Mouse (Mus musculus) hindbrain, embryonic 11.5 days (tissue): ENCODE data around the gene Sptssb. TPM values are rescaled to one million over a fixed set of nuclear protein-coding genes. Genes with fewer than 3 reads are reported as not detected.

ENCODE experiments used
- ATAC-seq: fragments of 200-750 bp; cut with Nextera tagmentation; 2 replicates; pipeline ENCODE4 v1.8.0; 2017; ENCODE audit warnings: mild to moderate bottlenecking, moderate TSS enrichment, moderate library complexity; ENCODE audit not compliant: low FRiP score
- DNase-seq: peaks from one replicate; pipeline ENCODE4 v3.0.0-alpha.2; 2015; ENCODE audit warnings: low spot score
- H3K27ac ChIP-seq: fragments of 300-500 bp; sonication (generic); 2 replicates; pipeline ENCODE4 v1.5.1; 2014; ENCODE audit warnings: mild to moderate bottlenecking, low read depth, low read length
- H3K27me3 ChIP-seq: fragments of 300-500 bp; sonication (generic); 2 replicates; pipeline ENCODE4 v1.6.1; 2014; ENCODE audit warnings: mild to moderate bottlenecking, low read length, moderate library complexity, mixed read lengths; ENCODE audit not compliant: control insufficient read depth, insufficient read depth
- H3K36me3 ChIP-seq: fragments of 300-500 bp; sonication (generic); 2 replicates; pipeline ENCODE4 v1.6.1; 2014; ENCODE audit warnings: mild to moderate bottlenecking, low read length, moderate library complexity, mixed read lengths; ENCODE audit not compliant: control insufficient read depth, insufficient read depth
- H3K4me1 ChIP-seq: fragments of 300-500 bp; sonication (generic); replicated peaks from 2 replicates; pipeline ENCODE4 v1.6.1; 2014; ENCODE audit warnings: low read length, mixed read lengths; ENCODE audit not compliant: control insufficient read depth, insufficient read depth
- H3K4me2 ChIP-seq: fragments of 300-500 bp; sonication (generic); replicated peaks from 2 replicates; pipeline ENCODE4 v1.6.1; 2014; ENCODE audit warnings: mild to moderate bottlenecking, low read depth, low read length
- H3K4me3 ChIP-seq: fragments of 300-500 bp; sonication (generic); 2 replicates; pipeline ENCODE4 v1.5.1; 2014; ENCODE audit warnings: low read depth, low read length
- H3K9ac ChIP-seq: fragments of 300-500 bp; sonication (generic); 2 replicates; pipeline ENCODE4 v1.6.1; 2014; ENCODE audit warnings: low read depth, low read length
- H3K9me3 ChIP-seq: fragments of 300-500 bp; sonication (generic); 2 replicates; pipeline ENCODE4 v1.6.1; 2016; ENCODE audit warnings: low read length; ENCODE audit not compliant: control insufficient read depth
- WGBS: fragments of 180-500 bp; shearing (Covaris S2); extraction: QIAGEN DNeasy Blood & Tissue Kit; methylation state at CpG from one replicate; pipeline ENCODE4 v1.1.7; 2014; 5-methylcytosine and 5-hydroxymethylcytosine counted together
- polyA plus RNA-seq: library from polyadenylated mRNA; unstranded; fragments of >200 nt; fragmentation: Nextera tagmentation; extraction: Ambion mirVana; gene quantifications from 2 replicates; pipeline ENCODE4 v1.2.1, GENCODE M21; 2014

The Sptssb gene
- polyA plus RNA-seq, result 0.11 TPM in 1 of 2 replicates, not detected in the other

GRCm38 (mm10) chr3:69859858-69860588 is at the start of gene Sptssb:
Gene Sptssb (minus strand): TSS chr3:69859940.
- no peak within 1 kb of the TSS for H3K27ac ChIP-seq
- WGBS, result 2% methylated on average over 24 of the region's 24 CpGs
- H3K36me3 ChIP-seq, result no peaks in the 10 kb centered on the region
- peak within 1 kb of the TSS; percentile 93 for H3K4me2 ChIP-seq
- ATAC-seq (peak; percentile 48; the same call in 1 of the 2 replicates), DNase-seq (peak; percentile 60)
- no peaks in the 10 kb centered on the region; the same call in 1 of the 2 replicates for H3K27me3 ChIP-seq
- H3K9me3 ChIP-seq, result no peaks in the 10 kb centered on the region
- H3K4me3 ChIP-seq, result peak within 1 kb of the TSS; percentile 48
- no peaks in the 10 kb centered on the region for H3K4me1 ChIP-seq
- peak within 1 kb of the TSS; percentile 23; the same call in 1 of the 2 replicates for H3K9ac ChIP-seq

GRCm38 (mm10) chr3:69908074-69908473 is 48.3 kb upstream of the Sptssb start:
- no peak overlapping the region for H3K4me3 ChIP-seq
- WGBS, result 55% methylated on average over 4 of the region's 4 CpGs
- H3K9me3 ChIP-seq, result no peaks in the 10 kb centered on the region
- DNase-seq, result peak; percentile 58
- no peaks in the 10 kb centered on the region for H3K4me1 ChIP-seq
- H3K9ac ChIP-seq, result no peak overlapping the region
- ATAC-seq, result 0 out of 2 replicates have a peak, but pooled peaks have one; percentile 27
- H3K36me3 ChIP-seq, result no peaks in the 10 kb centered on the region
- no peak overlapping the region for H3K4me2 ChIP-seq
- no peak overlapping the region for H3K27ac ChIP-seq
- H3K27me3 ChIP-seq, result no peaks in the 10 kb centered on the region

GRCm38 (mm10) chr3:69907564-69907963 is 47.8 kb upstream of the Sptssb start:
- DNase-seq, result no peak
- no peaks in the 10 kb centered on the region for H3K27me3 ChIP-seq
- H3K4me3 ChIP-seq, result no peak overlapping the region
- ATAC-seq, result peak; percentile 35; the same call in 1 of the 2 replicates
- no peak overlapping the region for H3K4me2 ChIP-seq
- H3K27ac ChIP-seq, result no peak overlapping the region
- 56% methylated on average over 6 of the region's 6 CpGs for WGBS
- no peaks in the 10 kb centered on the region for H3K9me3 ChIP-seq
- H3K4me1 ChIP-seq, result no peaks in the 10 kb centered on the region
- no peak overlapping the region for H3K9ac ChIP-seq
- no peaks in the 10 kb centered on the region for H3K36me3 ChIP-seq

GRCm38 (mm10) chr3:69902787-69903477 is 43.2 kb upstream of the Sptssb start:
- WGBS, result 86% methylated on average over 9 of the region's 9 CpGs
- H3K4me2 ChIP-seq, result no peak overlapping the region
- no peaks in the 10 kb centered on the region for H3K36me3 ChIP-seq
- no peak overlapping the region for H3K27ac ChIP-seq
- no peak overlapping the region for H3K9ac ChIP-seq
- DNase-seq (no peak), ATAC-seq (no peak)
- H3K9me3 ChIP-seq, result no peaks in the 10 kb centered on the region
- H3K27me3 ChIP-seq, result no peaks in the 10 kb centered on the region
- no peak overlapping the region for H3K4me3 ChIP-seq
- H3K4me1 ChIP-seq, result no peaks in the 10 kb centered on the region

GRCm38 (mm10) chr3:69902382-69902781 is 42.6 kb upstream of the Sptssb start:
- no peak overlapping the region for H3K4me3 ChIP-seq
- no peaks in the 10 kb centered on the region for H3K27me3 ChIP-seq
- no peaks in the 10 kb centered on the region for H3K4me1 ChIP-seq
- H3K9me3 ChIP-seq, result no peaks in the 10 kb centered on the region
- no peak overlapping the region for H3K9ac ChIP-seq
- H3K27ac ChIP-seq, result no peak overlapping the region
- DNase-seq (no peak), ATAC-seq (no peak)
- H3K4me2 ChIP-seq, result no peak overlapping the region
- H3K36me3 ChIP-seq, result no peaks in the 10 kb centered on the region
- WGBS, result 66% methylated on average over 2 of the region's 2 CpGs

GRCm38 (mm10) chr3:69901874-69902381 is 42.2 kb upstream of the Sptssb start:
- Histone ChIP-seq H3K27ac (no peak overlapping the region), H3K27me3 (no peaks in the 10 kb centered on the region), H3K36me3 (no peaks in the 10 kb centered on the region), H3K9ac (no peak overlapping the region), H3K4me3 (no peak overlapping the region), H3K4me2 (no peak overlapping the region), H3K4me1 (no peaks in the 10 kb centered on the region), H3K9me3 (no peaks in the 10 kb centered on the region)
- ATAC-seq (no peak), DNase-seq (no peak)

- ATAC-seq (no peak), DNase-seq (no peak)
- Histone ChIP-seq H3K4me3 (no peak overlapping the region), H3K9me3 (no peaks in the 10 kb centered on the region), H3K27ac (no peak overlapping the region), H3K36me3 (no peaks in the 10 kb centered on the region), H3K4me2 (no peak overlapping the region), H3K4me1 (no peaks in the 10 kb centered on the region), H3K27me3 (no peaks in the 10 kb centered on the region), H3K9ac (no peak overlapping the region)
- 72% methylated on average over 5 of the region's 5 CpGs for WGBS
Observed at GRCm38 (mm10) chr3:69900335-69900734, 40.6 kb upstream of the Sptssb start.

- no peaks in the 10 kb centered on the region for H3K36me3 ChIP-seq
- H3K4me2 ChIP-seq, result no peak overlapping the region
- H3K9me3 ChIP-seq, result no peaks in the 10 kb centered on the region
- H3K27ac ChIP-seq, result no peak overlapping the region
- DNase-seq (peak; percentile 61), ATAC-seq (no peak)
- no peaks in the 10 kb centered on the region for H3K4me1 ChIP-seq
- H3K4me3 ChIP-seq, result no peak overlapping the region
- no peak overlapping the region for H3K9ac ChIP-seq
- H3K27me3 ChIP-seq, result no peaks in the 10 kb centered on the region
- WGBS, result 77% methylated on average over 7 of the region's 8 CpGs
Observed at GRCm38 (mm10) chr3:69897917-69898594, 38.3 kb upstream of the Sptssb start.
